Mouse (Mus musculus) limb, embryonic 11.5 days (tissue): Measurements from ENCODE around the gene Tpcn2. TPM values are rescaled to one million over a fixed set of nuclear protein-coding genes. Genes with fewer than 3 reads are reported as not detected.

ENCODE experiments used
- ATAC-seq: fragments of 200-750 bp; cut with Nextera tagmentation; 2 replicates; pipeline ENCODE4 v1.8.0; 2017; ENCODE audit warnings: low read depth; ENCODE audit not compliant: insufficient number of reproducible peaks, low FRiP score, low TSS enrichment
- DNase-seq: peaks from one replicate; pipeline ENCODE4 v3.0.0-alpha.2; 2015; ENCODE audit warnings: low spot score
- H3K27ac ChIP-seq: fragments of 300-500 bp; sonication (generic); replicated peaks from 2 replicates; pipeline ENCODE4 v1.5.1; 2014; ENCODE audit warnings: low read depth, mild to moderate bottlenecking, low read length
- H3K27me3 ChIP-seq: fragments of 300-500 bp; sonication (generic); 2 replicates; pipeline ENCODE4 v1.6.1; 2014; ENCODE audit warnings: mild to moderate bottlenecking, low read length, mixed read lengths; ENCODE audit not compliant: control insufficient read depth, insufficient read depth
- H3K36me3 ChIP-seq: fragments of 300-500 bp; sonication (generic); 2 replicates; pipeline ENCODE4 v1.6.1; 2014; ENCODE audit warnings: mild to moderate bottlenecking, low read length, moderate library complexity, mixed read lengths; ENCODE audit not compliant: control insufficient read depth, insufficient read depth
- H3K4me1 ChIP-seq: fragments of 300-500 bp; sonication (generic); 2 replicates; pipeline ENCODE4 v1.6.1; 2014; ENCODE audit warnings: low read length, mixed read lengths; ENCODE audit not compliant: control insufficient read depth, insufficient read depth
- H3K4me2 ChIP-seq: fragments of 300-500 bp; sonication (generic); 2 replicates; pipeline ENCODE4 v1.6.1; 2014; ENCODE audit warnings: low read depth, mild to moderate bottlenecking, moderate library complexity; ENCODE audit not compliant: severe bottlenecking
- H3K4me3 ChIP-seq: fragments of 300-500 bp; sonication (generic); 2 replicates; pipeline ENCODE4 v1.5.1; 2014; ENCODE audit warnings: low read depth, low read length
- H3K9ac ChIP-seq: fragments of 300-500 bp; sonication (generic); 2 replicates; pipeline ENCODE4 v1.6.1; 2014; ENCODE audit warnings: mild to moderate bottlenecking, low read length
- H3K9me3 ChIP-seq: fragments of 300-500 bp; sonication (generic); 2 replicates; pipeline ENCODE4 v1.6.1; 2016; ENCODE audit warnings: low read length; ENCODE audit not compliant: control insufficient read depth
- WGBS: fragments of 180-500 bp; shearing (Covaris S2); extraction: QIAGEN DNeasy Blood & Tissue Kit; methylation state at CpG from one replicate; pipeline ENCODE4 v1.1.7; 2014; 5-methylcytosine and 5-hydroxymethylcytosine counted together
- polyA plus RNA-seq: library from polyadenylated mRNA; unstranded; fragments of >200 nt; fragmentation: Nextera tagmentation; extraction: Ambion mirVana; gene quantifications from 2 replicates; pipeline ENCODE4 v1.2.1, GENCODE M21; 2014

Gene Tpcn2
- polyA plus RNA-seq, 1 experiment from 2014 or later, result 3.2 TPM

GRCm38 (mm10) chr7:145143502-145144070 is 140.2 kb downstream of the Tpcn2 start:
- no peak overlapping the region for H3K4me3 ChIP-seq
- no peaks in the 10 kb centered on the region for H3K36me3 ChIP-seq
- ATAC-seq (no peak), DNase-seq (no peak)
- no peaks in the 10 kb centered on the region for H3K27me3 ChIP-seq
- WGBS, result 76% methylated on average over 3 of the region's 3 CpGs
- no peak overlapping the region for H3K9ac ChIP-seq
- H3K4me1 ChIP-seq, result no peaks in the 10 kb centered on the region
- no peak overlapping the region for H3K27ac ChIP-seq
- H3K9me3 ChIP-seq, result no peaks in the 10 kb centered on the region
- no peak overlapping the region for H3K4me2 ChIP-seq

DNA sequence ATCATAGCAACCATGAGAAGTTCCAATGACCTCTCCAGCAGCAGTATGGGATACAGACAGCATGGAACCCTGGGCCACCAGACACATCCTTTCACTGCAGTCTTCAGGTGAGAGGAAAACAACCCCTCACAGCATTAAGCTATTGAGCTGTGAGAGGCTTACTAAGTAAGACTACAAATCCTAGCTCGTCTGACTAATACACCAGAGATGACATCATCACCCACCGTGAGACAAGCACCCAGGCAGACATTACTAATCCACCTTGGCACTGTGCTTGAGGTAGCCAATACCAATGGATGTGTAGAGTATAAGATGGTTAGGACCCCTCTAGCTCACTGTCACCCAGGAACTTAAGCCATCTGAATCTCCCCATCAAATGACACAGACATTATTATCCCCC is 143.2 kb downstream of the Tpcn2 start:
- no peak overlapping the region for H3K9ac ChIP-seq
- no peaks in the 10 kb centered on the region for H3K9me3 ChIP-seq
- no peak overlapping the region for H3K4me2 ChIP-seq
- no peaks in the 10 kb centered on the region for H3K27me3 ChIP-seq
- H3K4me3 ChIP-seq, result no peak overlapping the region
- no peak for DNase-seq
- 62% methylated on average over 2 of the region's 2 CpGs for WGBS
- H3K4me1 ChIP-seq, result no peaks in the 10 kb centered on the region
- H3K27ac ChIP-seq, result no peak overlapping the region
- no peaks in the 10 kb centered on the region for H3K36me3 ChIP-seq
- ATAC-seq, result no peak

DNA sequence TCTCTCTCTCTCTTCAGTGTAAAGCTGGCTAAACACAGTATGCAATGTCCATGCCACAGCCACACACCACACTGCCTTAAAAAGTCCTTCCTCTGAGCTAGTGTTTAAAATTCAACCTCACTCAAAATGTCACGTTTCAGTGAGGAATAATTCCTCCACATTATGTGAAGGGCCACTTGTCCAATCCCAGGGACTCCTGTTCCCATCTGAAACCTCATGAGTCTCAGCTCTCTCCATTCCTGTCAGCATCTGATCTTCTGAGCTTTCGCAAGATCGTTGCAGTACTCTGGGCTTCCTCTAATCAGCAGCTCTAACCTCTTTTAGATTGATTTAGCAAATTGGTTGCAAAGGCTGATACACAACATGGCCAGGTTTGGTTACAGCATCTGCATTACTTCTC is 144.2 kb downstream of the Tpcn2 start:
- 92% methylated on average over 3 of the region's 3 CpGs for WGBS
- no peak for DNase-seq
- Histone ChIP-seq H3K9me3 (no peaks in the 10 kb centered on the region), H3K4me3 (no peak overlapping the region), H3K4me2 (no peak overlapping the region), H3K27ac (no peak overlapping the region), H3K9ac (no peak overlapping the region), H3K36me3 (no peaks in the 10 kb centered on the region), H3K27me3 (no peaks in the 10 kb centered on the region), H3K4me1 (no peaks in the 10 kb centered on the region)
- ATAC-seq, result no peak

GRCm38 (mm10) chr7:145139100-145139499 is 144.7 kb downstream of the Tpcn2 start:
- H3K36me3 ChIP-seq, result no peaks in the 10 kb centered on the region
- 91% methylated on average over 1 of the region's 1 CpGs for WGBS
- ATAC-seq (no peak), DNase-seq (no peak)
- H3K4me1 ChIP-seq, result no peaks in the 10 kb centered on the region
- H3K27ac ChIP-seq, result no peak overlapping the region
- H3K4me3 ChIP-seq, result no peak overlapping the region
- H3K4me2 ChIP-seq, result no peak overlapping the region
- H3K9me3 ChIP-seq, result no peaks in the 10 kb centered on the region
- H3K9ac ChIP-seq, result no peak overlapping the region
- H3K27me3 ChIP-seq, result no peaks in the 10 kb centered on the region

- H3K4me1 ChIP-seq, result no peaks in the 10 kb centered on the region
- H3K27ac ChIP-seq, result no peak overlapping the region
- 95% methylated on average over 1 of the region's 1 CpGs for WGBS
- no peaks in the 10 kb centered on the region for H3K27me3 ChIP-seq
- ATAC-seq (no peak), DNase-seq (no peak)
- H3K9ac ChIP-seq, result no peak overlapping the region
- H3K9me3 ChIP-seq, result no peaks in the 10 kb centered on the region
- H3K4me3 ChIP-seq, result no peak overlapping the region
- H3K4me2 ChIP-seq, result no peak overlapping the region
- no peaks in the 10 kb centered on the region for H3K36me3 ChIP-seq
Observed at GRCm38 (mm10) chr7:145137871-145138270, 145.9 kb downstream of the Tpcn2 start.

DNA sequence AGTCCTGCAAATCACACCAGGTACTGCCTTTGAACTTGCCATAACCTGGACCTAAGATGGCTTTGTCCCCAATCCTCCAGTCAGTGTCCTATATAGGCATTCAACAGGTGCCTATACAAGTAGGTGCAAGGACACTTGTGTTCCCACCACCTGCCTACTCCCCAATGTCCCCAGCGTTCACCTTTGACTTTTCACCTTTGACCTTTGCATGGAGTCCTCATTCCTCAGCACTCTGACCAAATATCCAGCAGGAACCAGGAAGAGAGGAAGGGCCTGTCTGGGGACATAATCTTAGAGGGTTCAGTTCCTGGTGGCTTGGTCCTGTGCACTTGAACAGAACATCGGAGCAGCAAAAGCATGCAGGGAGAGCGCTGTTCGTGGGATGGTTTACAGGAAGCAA is 147.0 kb downstream of the Tpcn2 start:
- ATAC-seq (no peak), DNase-seq (no peak)
- 95% methylated on average over 4 of the region's 4 CpGs for WGBS
- H3K27ac ChIP-seq, result no peak overlapping the region
- no peaks in the 10 kb centered on the region for H3K27me3 ChIP-seq
- no peak overlapping the region for H3K9ac ChIP-seq
- H3K36me3 ChIP-seq, result no peaks in the 10 kb centered on the region
- H3K4me2 ChIP-seq, result no peak overlapping the region
- no peaks in the 10 kb centered on the region for H3K4me1 ChIP-seq
- no peak overlapping the region for H3K4me3 ChIP-seq
- H3K9me3 ChIP-seq, result no peaks in the 10 kb centered on the region

Other genes with a start within 250 kb of the Tpcn2 start
- not detected in 2 replicates for gene 1810010D01Rik, start 75.9 kb downstream of the Tpcn2 start, polyA plus RNA-seq
- 0.09 and 0.11 TPM in 2 replicates for gene Mrgprf, start 16.8 kb upstream of the Tpcn2 start, polyA plus RNA-seq
- not detected in 2 replicates for gene Mrgprd, start 30.8 kb upstream of the Tpcn2 start, polyA plus RNA-seq